Mouse (Mus musculus): ENCODE data around the gene Hs1bp3. TPM values are rescaled to one million over a fixed set of nuclear protein-coding genes. Genes with fewer than 3 reads are reported as not detected.

Gene Hs1bp3
- polyA plus RNA-seq, 1 experiment from 2014 or later, result 14.9 TPM

DNA sequence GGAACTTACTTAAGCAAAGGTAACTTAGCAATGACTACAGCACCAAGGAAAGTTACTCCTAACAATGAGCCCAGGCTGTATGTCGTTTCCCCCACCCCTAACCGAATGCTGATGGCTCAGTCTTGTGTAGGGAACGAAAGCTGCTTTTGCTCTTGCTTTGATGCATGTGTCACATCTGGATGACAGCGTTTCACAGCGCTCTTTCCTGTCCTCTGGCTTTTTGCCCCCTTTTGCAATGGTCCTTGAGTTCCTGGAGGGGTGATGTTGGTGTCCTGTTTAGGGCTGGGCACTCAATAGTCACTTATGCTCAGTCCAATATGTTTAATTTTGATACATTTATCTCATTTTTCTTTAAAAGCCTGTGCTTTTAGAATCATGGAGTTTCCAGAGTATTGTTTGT is 48.6 kb downstream of the Hs1bp3 start:
- Histone ChIP-seq H3K36me3 (no peaks in the 10 kb centered on the region), H3K4me1 (peaks cover 49% of the 10 kb centered on the region), H3K4me3 (no peak overlapping the region), H3K9me3 (replicated peaks) (no peaks in the 10 kb centered on the region), H3K27me3 (ENCODE audit: low read depth, poor library complexity, severe bottlenecking) (peaks cover 27% of the 10 kb centered on the region), H3K27ac (replicated peaks) (no peak overlapping the region)
- DNase-seq (ENCODE audit: low spot score), result no peak
- WGBS, result 78% methylated on average over 5 of the region's 5 CpGs

DNA sequence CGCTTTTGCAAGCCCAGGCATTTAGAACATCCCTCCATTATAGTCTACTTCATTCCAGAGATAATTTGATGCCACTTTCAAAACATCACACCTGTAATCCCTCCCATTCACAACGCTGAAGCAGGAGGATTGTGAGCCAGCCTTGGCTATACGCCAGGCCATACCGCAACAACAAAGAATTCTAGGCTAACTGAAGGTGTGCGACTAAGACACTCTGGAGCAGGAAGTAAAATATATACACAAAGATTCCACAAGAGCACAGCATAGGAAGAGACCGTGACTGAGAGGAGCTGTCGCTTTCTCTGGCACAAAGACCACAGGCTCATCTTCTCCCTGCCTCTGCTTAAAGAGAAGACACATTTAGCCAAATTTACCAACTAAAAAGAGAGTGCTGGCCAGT is 49.2 kb downstream of the Hs1bp3 start:
- no peak for DNase-seq (ENCODE audit: low spot score)
- H3K27me3 ChIP-seq (ENCODE audit: low read depth, poor library complexity, severe bottlenecking), result peaks cover 30% of the 10 kb centered on the region
- 88% methylated on average over 7 of the region's 7 CpGs for WGBS
- no peaks in the 10 kb centered on the region for H3K9me3 ChIP-seq (replicated peaks)
- peaks cover 48% of the 10 kb centered on the region for H3K4me1 ChIP-seq
- no peaks in the 10 kb centered on the region for H3K36me3 ChIP-seq
- no peak overlapping the region for H3K4me3 ChIP-seq
- H3K27ac ChIP-seq (replicated peaks), result peak overlapping the region; percentile 55

DNA sequence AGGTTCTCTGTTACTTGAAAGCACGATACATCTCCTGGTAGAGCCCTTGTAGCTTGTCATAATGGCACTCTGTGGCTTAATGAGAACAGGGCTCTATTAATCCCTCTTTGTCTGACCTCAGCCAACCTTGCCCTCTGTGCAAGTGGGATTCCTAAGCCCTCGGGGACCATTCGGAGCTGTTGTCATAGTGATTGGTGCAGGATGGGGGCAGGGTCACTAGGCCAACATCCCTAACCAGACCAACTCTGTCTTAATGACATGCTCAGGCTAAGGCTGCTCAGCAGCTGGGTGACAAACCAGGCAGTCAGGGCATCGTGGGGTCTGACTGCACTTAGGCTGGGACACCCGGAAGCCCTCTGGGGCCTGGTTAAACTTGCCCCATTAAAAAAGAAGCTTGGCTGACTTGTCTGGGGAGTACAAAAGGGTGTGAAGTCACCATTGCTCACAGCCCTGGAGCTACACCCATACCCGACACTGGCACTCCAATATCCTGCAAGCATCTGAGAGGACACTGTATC is 51.1 kb downstream of the Hs1bp3 start:
- 12% methylated on average over 6 of the region's 6 CpGs for WGBS
- no peaks in the 10 kb centered on the region for H3K9me3 ChIP-seq (replicated peaks)
- peaks cover 27% of the 10 kb centered on the region for H3K27me3 ChIP-seq (ENCODE audit: low read depth, poor library complexity, severe bottlenecking)
- no peaks in the 10 kb centered on the region for H3K36me3 ChIP-seq
- H3K4me3 ChIP-seq, result 0 out of 2 replicates have a peak overlapping the region, but pooled peaks have one; percentile 2
- DNase-seq (ENCODE audit: low spot score), result peak; percentile 91
- H3K4me1 ChIP-seq, result peaks cover 35% of the 10 kb centered on the region
- peak overlapping the region; percentile 85 for H3K27ac ChIP-seq (replicated peaks)

DNA sequence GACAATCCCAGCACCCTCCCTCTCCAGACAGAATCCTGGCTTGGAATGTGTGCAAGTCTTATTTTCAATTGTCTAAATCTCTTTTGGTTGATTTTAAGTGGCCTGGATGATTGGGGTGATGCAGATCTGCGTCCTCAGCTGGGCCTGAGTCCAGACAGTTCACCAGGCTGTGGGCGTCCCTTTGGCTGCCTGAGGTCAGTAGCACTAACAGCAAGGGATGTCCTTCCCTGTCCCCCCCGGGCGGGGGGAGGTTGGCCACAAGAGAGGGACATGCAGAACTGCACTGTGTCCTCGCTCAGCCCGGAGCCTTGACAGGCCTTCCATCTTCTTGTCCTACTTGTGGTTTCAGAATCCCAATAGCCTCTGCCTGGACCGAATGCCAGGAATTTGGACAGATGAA is 52.1 kb downstream of the Hs1bp3 start:
- no peaks in the 10 kb centered on the region for H3K36me3 ChIP-seq
- H3K27ac ChIP-seq (replicated peaks), result peak overlapping the region; percentile 85

DNA sequence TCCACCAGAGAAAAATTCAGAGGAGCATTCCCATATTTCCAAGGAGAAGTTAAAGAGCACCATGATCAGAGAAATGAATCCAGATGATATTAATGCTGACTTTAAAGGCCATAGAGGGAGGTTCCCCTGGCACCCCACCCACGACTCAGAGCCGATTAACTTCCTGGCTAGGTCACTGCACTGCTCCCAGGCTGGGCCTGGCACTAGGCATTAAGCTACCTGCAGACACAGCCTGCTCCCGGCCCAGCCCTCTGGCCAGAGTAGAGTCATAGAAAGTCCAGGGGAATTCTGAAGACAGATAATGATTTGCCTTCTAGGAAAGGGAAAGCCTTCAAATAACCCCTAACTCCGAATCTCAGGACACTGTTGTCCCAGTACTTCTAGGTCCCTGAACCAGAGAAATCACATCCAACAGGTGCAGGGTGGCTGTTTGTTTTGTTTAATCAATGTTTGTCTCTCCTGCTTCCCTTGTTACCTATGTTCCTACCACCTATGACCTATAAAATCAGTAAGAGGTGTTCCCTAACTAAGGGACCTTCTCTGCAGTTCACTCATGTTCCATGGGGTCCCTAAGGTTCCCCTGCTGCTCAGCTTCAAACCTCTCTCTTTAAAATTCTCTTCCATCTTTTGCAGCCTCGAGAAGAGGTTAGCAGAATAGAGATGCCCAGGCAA is 52.8 kb downstream of the Hs1bp3 start:
- peaks cover 30% of the 10 kb centered on the region for H3K27me3 ChIP-seq (ENCODE audit: low read depth, poor library complexity, severe bottlenecking)
- H3K9me3 ChIP-seq (replicated peaks), result no peaks in the 10 kb centered on the region
- DNase-seq (ENCODE audit: low spot score), result no peak
- peak overlapping the region; percentile 85 for H3K27ac ChIP-seq (replicated peaks)
- WGBS, result 84% methylated on average over 5 of the region's 5 CpGs
- H3K36me3 ChIP-seq, result no peaks in the 10 kb centered on the region
- H3K4me3 ChIP-seq, result no peak overlapping the region
- peaks cover 35% of the 10 kb centered on the region for H3K4me1 ChIP-seq

More for the DNA sequence above, 52.1 kb downstream of the Hs1bp3 start:
- Histone ChIP-seq H3K9me3 (replicated peaks) (no peaks in the 10 kb centered on the region), H3K27me3 (ENCODE audit: low read depth, poor library complexity, severe bottlenecking) (peaks cover 30% of the 10 kb centered on the region), H3K4me1 (peaks cover 35% of the 10 kb centered on the region), H3K4me3 (no peak overlapping the region)
- WGBS, result 52% methylated on average over 7 of the region's 7 CpGs
- peak; percentile 33 for DNase-seq (ENCODE audit: low spot score)

DNA sequence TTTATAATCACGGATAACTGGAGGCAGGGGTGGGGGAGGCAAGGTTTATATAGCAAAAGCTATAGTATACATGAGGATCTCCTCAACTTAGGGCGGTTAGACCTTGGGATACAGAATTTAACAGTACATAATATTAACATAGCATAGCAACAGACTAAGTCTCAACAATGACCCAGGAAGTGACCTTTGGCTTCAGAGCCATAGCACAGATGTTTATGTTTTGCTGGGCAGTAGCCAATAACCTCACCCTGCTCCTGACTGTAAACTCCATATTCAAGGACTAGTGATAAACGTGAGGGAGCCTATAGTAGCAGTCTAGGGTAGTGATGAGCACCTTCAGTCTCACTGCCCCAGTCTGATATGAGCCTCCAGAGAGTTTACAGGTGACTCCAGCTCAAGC is 53.5 kb downstream of the Hs1bp3 start:
- no peak for DNase-seq (ENCODE audit: low spot score)
- WGBS, result 77% methylated on average over 3 of the region's 3 CpGs
- H3K27me3 ChIP-seq (ENCODE audit: low read depth, poor library complexity, severe bottlenecking), result peaks cover 30% of the 10 kb centered on the region

DNA sequence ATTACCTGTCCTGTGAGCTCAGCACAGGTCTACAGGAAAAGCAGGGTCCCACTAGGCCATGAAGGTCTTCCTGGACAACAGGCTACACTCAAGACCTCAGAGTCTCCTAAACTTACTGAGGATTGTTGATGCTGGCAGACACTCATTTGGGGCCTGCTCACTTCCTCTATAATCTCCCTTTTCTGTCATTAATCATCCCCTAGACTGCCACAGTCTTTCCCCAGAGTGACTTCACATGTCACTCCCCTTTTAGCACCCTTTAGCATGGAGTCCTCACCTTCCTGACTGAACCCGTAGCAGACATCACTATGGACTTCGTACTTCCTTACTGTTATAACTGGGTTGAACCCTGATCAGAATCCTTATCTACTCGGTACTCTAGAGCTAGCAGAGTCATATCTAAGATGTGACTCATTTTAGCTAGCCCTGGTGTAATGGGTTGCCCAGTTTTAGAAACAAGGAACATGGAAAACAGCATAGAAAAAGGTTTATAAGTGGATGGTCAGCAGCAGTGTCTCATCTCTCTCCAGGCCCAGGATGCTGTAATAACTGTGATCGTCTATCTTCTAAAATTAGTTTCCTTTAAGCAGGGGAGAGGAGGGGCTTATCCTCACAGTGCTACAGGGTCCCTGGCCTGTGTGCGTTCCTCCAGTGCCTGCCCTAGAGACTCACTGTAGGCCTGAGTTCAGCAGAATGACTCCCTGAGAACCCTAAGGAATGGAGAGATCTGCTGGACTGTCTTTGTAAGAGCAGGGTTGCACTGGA is 58.7 kb downstream of the Hs1bp3 start:
- Histone ChIP-seq H3K4me3 (no peak overlapping the region), H3K27me3 (ENCODE audit: low read depth, poor library complexity, severe bottlenecking) (peaks cover 8% of the 10 kb centered on the region; the same call in 1 of the 2 replicates), H3K9me3 (replicated peaks) (no peaks in the 10 kb centered on the region), H3K27ac (replicated peaks) (no peak overlapping the region), H3K4me1 (0 out of 2 replicates have a peak, but pooled peaks cover under 1% of the 10 kb centered on the region), H3K36me3 (no peaks in the 10 kb centered on the region)
- 90% methylated on average over 5 of the region's 5 CpGs for WGBS
- DNase-seq (ENCODE audit: low spot score), result no peak

More for the DNA sequence above, 53.5 kb downstream of the Hs1bp3 start:
- H3K9me3 ChIP-seq (replicated peaks), result no peaks in the 10 kb centered on the region
- H3K4me3 ChIP-seq, result no peak overlapping the region
- H3K36me3 ChIP-seq, result no peaks in the 10 kb centered on the region
- no peak overlapping the region for H3K27ac ChIP-seq (replicated peaks)
- H3K4me1 ChIP-seq, result peaks cover 35% of the 10 kb centered on the region

DNA sequence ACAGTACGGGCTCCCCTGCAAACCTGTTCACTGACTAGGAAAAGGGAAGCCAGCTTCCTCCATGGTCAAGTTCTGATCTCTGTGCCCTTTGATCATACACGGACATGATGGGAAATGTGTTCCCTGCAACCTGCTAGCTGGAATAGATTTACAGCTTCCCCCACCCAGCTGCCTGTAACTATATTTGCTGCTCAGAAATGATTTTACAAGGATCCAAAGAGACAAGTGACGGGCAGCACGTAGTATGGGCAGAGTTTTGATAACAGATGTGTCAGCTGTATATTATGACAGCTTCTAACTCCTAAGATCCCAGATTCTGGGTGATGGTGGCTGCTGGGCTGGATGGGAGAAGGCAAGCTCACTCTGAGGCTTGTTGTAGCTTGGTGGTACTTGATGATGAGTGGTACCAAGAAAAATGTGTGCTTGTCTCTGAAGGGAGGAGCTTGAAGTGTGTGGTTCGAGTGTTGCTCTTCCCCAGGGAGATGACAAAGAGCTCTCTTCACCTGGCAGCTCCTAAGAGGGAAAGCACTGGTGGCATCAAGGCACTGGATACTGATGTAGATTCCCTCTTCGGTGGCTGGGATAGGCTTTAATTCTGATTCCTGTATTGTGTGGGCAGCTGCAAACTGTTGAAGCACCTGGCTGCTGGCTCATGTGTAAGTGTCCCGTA is 59.4 kb downstream of the Hs1bp3 start:
- Histone ChIP-seq H3K27me3 (ENCODE audit: low read depth, poor library complexity, severe bottlenecking) (0 out of 2 replicates have a peak, but pooled peaks cover 5% of the 10 kb centered on the region), H3K9me3 (replicated peaks) (no peaks in the 10 kb centered on the region), H3K4me1 (peaks cover 3% of the 10 kb centered on the region; the same call in 1 of the 2 replicates), H3K4me3 (no peak overlapping the region), H3K27ac (replicated peaks) (no peak overlapping the region), H3K36me3 (no peaks in the 10 kb centered on the region)
- WGBS, result 88% methylated on average over 7 of the region's 7 CpGs
- DNase-seq (ENCODE audit: low spot score), result no peak

DNA sequence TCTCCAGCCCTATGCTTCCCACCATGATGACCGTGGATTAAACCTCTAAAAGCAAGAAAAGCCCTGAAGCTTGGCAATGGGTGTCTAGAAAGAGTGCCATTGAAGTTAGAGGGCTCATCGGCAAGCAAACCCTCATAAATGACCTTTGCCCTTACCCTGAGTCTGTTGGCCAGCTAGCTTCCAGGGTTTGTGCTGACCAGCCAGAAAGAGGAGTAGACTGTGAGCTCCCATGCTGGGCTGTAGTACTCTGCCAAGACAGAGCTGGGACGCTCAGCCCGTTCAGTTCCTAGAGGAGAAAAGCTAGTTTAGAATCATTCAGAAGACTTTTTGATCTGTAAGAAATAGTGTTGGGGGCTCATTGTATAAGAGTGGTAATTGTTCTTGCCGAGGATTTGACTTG is 60.5 kb downstream of the Hs1bp3 start:
- H3K4me3 ChIP-seq, result no peak overlapping the region
- no peak overlapping the region for H3K27ac ChIP-seq (replicated peaks)
- H3K9me3 ChIP-seq (replicated peaks), result no peaks in the 10 kb centered on the region
- DNase-seq (ENCODE audit: low spot score), result no peak
- peaks cover 7% of the 10 kb centered on the region; the same call in 1 of the 2 replicates for H3K4me1 ChIP-seq
- H3K27me3 ChIP-seq (ENCODE audit: low read depth, poor library complexity, severe bottlenecking), result 0 out of 2 replicates have a peak, but pooled peaks cover 5% of the 10 kb centered on the region
- no peaks in the 10 kb centered on the region for H3K36me3 ChIP-seq
- WGBS, result 84% methylated on average over 5 of the region's 5 CpGs

DNA sequence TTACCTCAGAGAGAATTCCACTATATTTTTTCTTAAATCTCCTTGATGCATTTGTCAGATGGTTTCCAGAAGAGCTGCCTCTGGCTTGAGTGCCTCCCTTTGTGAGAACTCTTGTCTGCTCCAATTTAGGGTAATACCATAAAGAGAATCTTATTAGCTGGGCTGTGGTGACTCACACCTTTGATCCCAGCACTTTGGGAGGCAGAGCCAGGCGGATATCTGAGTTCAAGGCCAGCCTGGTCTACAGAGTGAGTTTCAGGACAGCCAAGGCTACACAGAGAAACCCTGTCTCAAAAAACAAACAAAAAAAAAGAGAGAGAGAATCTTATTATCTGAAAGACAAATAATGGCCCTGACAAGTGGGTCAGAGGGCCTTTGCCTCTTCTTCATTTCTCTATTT is 63.9 kb downstream of the Hs1bp3 start:
- H3K27ac ChIP-seq (replicated peaks), result no peak overlapping the region
- no peaks in the 10 kb centered on the region for H3K36me3 ChIP-seq
- DNase-seq (ENCODE audit: low spot score), result no peak
- no peaks in the 10 kb centered on the region for H3K27me3 ChIP-seq (ENCODE audit: low read depth, poor library complexity, severe bottlenecking)
- H3K4me1 ChIP-seq, result peaks cover 7% of the 10 kb centered on the region; the same call in 1 of the 2 replicates
- 82% methylated on average over 1 of the region's 1 CpGs for WGBS
- no peak overlapping the region for H3K4me3 ChIP-seq
- no peaks in the 10 kb centered on the region for H3K9me3 ChIP-seq (replicated peaks)

DNA sequence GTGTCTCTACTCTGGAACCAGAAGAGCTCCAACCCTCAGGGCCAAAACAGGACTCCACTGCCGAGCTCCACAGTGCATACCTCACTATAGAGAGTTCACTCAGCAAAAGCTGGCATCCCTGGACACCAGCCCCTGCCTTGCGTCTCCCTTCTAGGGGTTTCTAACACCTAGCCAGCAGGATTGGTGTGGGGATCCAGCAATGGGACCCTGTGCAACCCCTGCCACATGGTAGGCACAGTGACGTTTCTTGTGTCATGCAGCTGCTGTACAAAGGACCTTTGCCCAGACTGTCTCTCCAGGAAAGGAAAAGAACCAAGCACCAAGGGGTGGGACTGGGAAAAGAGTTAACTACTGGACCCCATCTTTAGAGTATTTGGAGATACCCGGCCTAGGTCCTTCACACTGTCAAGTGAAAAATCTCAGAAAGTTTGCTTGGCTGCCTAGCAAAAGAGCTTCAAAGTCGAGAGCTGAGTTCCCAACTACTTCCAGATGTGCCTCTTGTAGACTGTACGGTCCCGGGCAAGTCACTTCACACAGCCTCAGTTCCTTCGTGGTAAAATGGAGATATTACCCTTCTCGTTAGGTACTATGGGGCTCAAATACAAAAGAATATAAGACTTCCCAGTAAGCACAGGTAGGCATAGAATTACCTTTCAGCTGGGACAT is 64.9 kb downstream of the Hs1bp3 start:
- 77% methylated on average over 9 of the region's 9 CpGs for WGBS
- Histone ChIP-seq H3K27ac (replicated peaks) (no peak overlapping the region), H3K27me3 (ENCODE audit: low read depth, poor library complexity, severe bottlenecking) (no peaks in the 10 kb centered on the region), H3K9me3 (replicated peaks) (no peaks in the 10 kb centered on the region), H3K4me3 (no peak overlapping the region), H3K4me1 (peaks cover 7% of the 10 kb centered on the region; the same call in 1 of the 2 replicates), H3K36me3 (no peaks in the 10 kb centered on the region)
- no peak for DNase-seq (ENCODE audit: low spot score)
